Mouse (Mus musculus): ENCODE measurements around the gene Uqcc1. TPM values are rescaled to one million over a fixed set of nuclear protein-coding genes. Genes with fewer than 3 reads are reported as not detected.

Uqcc1 gene
- total RNA-seq (2021): 10 to 100 TPM; 83.7 to 84.9 TPM
- long read RNA-seq, transcript Uqcc1-204 (10 exons, 2,633 nt): major isoform, 76 of 104 reads
- long read RNA-seq, transcript Uqcc1-207 (10 exons, 2,413 nt): minor isoform, 6 of 104 reads
- long read RNA-seq, partial matches to known transcripts: 4 of 104 reads
- long read RNA-seq, other reads (novel, unspliced or antisense): 18 of 104 reads

GRCm38 (mm10) chr2:155929531-155930442, at the start of gene Uqcc1:
Gene Uqcc1, minus strand, starts transcription at chr2:155930310.
- peak; percentile 92 to 97 for DNase-seq (ENCODE audit: low spot score in 2 of 2)

GRCm38 (mm10) chr2:155979328-155979991, 49.4 kb upstream of the Uqcc1 start:
- DNase-seq (ENCODE audit: low spot score in 2 of 2): no peak

GRCm38 (mm10) chr2:155974087-155974731, 44.1 kb upstream of the Uqcc1 start:
- DNase-seq (ENCODE audit: low spot score in 2 of 2): peak in 1 of 2 experiments; percentile 56

DNA sequence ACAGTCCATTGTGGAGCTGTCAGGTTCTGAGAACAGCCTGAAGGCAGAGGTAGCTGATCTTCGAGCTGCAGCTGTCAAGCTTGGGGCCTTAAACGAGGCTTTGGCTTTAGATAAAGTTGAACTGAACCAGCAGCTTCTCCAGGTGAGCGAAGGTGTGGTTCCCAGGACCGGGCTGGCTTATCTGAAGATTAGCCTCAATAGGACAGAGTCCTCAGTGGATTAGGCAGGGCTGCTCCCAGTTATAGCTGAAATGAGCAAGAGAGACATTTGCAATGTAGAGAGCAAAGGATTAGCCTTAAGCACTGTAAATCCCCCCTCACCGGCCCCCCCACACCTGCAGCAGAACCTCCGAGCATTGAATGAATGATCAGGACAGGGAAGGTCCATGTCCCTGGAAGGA, 43.2 kb upstream of the Uqcc1 start:
- no peak for DNase-seq (ENCODE audit: low spot score in 2 of 2)

DNA sequence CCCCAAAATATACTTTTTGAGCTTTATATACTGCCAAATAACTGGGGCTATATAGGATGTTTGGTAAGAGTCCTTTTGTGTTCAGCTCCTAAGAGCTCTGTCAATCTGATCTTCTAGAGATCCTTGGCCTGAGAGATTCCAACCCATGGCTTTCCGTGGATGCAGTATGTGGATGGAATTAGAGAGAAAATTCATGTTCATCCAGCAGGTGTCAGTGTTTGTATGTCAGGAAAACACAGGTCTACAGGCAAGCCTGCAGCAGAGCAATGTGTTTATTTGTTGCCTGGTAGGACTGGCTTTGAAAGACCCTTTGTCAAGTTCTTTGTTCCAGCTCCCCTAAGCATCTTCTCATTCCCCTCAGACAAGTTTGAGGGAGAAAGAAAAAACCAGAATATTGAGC, 32.9 kb upstream of the Uqcc1 start:
- DNase-seq (ENCODE audit: low spot score in 2 of 2): peak in 1 of 2 experiments; percentile 76

- DNase-seq (ENCODE audit: low spot score in 2 of 2): no peak
Measured at GRCm38 (mm10) chr2:155961862-155962261, 31.8 kb upstream of the Uqcc1 start.

- no peak for DNase-seq (ENCODE audit: low spot score in 2 of 2)
Measured at GRCm38 (mm10) chr2:155959981-155960380, 29.9 kb upstream of the Uqcc1 start.

DNA sequence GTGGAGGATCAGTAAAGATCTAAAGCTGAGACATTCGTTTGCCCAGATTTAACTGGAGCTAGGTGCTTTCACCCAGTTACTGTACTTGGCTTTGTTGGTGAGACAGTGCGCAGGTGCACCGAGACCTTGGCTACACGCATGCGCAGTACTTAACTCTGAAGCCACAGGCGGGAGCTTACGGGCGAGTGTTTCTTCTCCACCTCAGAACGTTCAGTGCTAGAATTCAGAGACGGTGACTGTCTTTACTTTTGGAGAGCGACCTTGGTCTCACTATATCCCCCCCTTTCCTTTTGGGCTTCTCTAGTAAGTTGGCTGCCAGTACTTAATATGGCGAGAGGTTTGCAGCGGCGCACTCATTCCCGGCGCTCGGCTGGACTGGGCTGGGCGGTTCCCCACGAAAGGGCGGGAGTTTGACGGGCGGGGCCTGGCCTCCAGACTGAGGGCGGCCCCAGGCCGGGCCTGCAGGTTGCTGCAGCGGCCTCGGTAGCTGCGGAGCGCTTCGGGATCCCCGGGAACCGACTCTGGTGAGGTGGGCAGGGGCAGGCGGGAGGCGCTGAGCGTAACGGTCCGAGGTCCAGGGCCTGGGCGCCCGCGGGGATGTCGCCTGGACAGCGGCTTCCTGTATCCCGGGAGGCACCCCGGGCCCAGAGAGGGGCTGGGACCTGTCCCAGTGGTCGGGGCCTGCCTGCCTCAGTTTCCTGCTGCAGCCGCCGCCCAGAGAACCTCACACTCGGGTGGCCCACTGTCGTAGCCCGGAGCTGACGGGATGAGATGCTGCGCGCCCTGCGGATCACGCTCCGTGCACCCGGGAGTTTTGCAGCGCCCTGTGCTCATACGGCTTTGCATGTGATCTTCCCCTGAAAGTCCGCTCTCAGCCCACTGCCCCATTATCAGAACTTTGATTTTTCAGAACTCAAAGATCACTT, 26.3 kb upstream of the Uqcc1 start, which contains the start of gene Cep250:
Gene Cep250 (plus strand): TSS at position 325 of the 926 bp plus-strand sequence.
- peak; percentile 84 to 92 for DNase-seq (ENCODE audit: low spot score in 2 of 2)

DNA sequence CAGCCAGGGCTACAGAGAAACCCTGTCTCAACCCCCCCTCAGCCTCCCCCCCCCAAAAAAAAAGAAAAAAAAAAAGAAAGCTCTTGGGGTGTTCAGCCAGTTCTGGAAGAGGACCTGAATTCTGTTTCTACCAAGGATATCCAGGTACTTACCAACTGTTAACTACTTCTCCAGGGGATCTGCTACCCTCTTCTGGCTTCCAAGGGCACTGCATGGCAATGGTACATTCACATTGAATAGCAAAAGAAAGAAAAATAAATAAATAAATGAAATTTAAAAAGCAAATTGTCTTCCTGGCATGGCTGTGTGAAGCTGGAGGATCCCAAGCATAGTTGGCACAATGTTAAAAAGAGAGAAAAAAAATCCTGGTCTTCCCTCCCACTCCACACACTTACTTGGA, 21.9 kb upstream of the Uqcc1 start:
- DNase-seq (ENCODE audit: low spot score in 2 of 2): peak in 1 of 2 experiments; percentile 84

DNA sequence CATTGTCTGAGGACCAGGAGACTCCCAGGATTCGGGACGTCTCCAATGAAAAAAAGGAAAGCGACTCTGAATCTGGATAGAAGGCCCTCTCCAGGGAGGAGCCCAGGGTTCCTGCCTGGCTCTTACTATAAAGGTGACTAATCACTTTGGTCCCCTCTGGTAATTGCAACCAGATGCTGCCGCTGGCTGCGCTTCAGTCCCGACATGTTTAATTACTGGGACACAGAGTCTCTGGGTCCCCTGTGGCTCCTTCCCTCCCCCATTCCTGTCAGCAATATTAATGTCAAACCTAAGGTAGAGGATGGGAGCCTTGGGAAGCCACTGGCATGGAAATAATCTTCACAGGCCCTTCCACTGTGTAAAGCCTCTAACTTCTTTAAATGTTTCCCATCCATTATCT, 19.3 kb upstream of the Uqcc1 start:
- DNase-seq (ENCODE audit: low spot score in 2 of 2): no peak

DNA sequence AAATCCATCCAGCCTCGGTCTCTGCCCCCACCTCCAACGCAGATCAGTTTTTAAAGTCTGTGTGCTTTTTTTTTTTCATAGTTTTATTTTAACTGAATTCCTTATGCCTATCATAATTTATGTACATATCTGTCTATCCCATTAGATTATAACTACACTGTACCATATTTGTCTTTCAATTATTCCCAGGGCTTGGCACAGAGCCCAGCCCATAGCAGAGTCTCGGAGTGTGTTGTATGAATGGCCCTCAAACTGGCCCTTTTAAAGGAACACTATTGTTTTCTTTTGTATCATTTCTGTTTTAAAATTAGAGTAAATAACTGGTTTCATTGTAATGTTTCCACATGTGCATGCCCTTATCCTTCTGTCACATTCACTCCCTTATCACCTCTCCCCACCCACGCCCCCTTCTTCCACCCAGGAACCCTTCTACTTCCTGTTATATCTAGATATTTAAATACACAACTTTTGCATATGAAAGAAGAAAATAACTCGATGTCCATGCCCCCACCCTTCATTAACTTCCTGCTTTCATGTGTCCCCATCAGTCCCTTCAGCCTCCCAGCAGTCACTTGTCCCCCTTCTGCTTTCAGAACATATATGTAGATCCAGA, 17.4 kb upstream of the Uqcc1 start:
- no peak for DNase-seq (ENCODE audit: low spot score in 2 of 2)

DNA sequence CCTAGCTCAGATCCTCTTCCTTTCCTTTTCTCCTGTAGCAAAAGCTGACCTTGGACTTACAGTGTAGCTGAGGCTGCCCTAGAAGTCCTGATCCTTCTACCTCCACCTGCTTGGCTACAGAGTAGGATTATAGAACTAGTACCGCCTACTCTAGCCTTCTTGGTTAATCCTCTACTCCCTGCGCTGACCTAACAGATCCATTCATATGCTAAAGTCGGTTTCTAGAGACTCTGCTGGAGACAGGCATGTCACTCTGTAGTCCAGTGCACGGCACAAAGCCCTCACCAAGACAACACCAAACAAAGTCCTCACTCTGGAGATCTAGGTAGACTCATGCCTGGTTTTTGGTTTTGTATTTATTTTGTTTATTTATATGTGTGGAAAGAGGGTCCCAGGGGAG, 16.4 kb upstream of the Uqcc1 start:
- no peak for DNase-seq (ENCODE audit: low spot score in 2 of 2)

GRCm38 (mm10) chr2:155946069-155946468, 16.0 kb upstream of the Uqcc1 start:
- DNase-seq (ENCODE audit: low spot score in 2 of 2): peak in 1 of 2 experiments; percentile 57

DNA sequence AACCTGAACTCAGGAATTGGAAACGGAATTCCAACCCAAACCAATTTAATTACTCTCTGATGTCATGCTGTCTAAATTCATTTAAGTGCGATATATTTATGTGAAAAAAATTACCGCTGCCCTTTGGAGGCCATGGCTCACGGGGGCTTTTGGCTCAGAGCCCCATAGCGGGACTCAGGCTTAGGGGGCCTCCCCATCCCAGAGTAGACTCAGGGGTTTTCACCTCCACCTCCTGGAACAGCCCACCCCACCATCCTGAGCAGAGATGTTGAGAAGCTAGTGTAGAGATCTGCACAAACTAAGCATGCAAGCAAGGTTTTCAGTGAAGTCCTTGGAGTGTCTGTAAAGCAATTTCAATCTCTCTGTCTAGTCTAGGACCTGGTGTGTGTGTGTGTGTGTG, 15.5 kb upstream of the Uqcc1 start:
- DNase-seq (ENCODE audit: low spot score in 2 of 2): no peak

DNA sequence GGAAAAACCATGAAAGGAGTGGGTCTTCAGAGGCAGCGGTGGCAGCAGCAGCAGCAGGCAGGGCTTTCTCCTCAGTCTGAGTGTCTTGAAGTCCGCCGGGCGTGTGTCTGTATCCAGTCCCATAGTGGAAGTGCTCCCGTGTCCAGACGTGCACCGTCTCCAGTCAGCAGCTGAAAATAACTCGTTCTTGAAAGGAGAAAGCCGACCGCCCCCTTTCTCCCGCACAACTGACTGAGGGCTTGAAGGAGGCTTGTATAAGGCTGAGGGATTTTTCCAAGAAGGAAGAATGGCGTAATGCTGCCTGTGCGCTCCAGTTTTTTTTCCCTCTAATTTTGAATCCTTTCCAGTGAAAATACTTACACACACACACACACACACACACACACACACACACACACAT, 15.0 kb upstream of the Uqcc1 start, which contains the start of gene Gdf5:
Gene Gdf5 (minus strand): TSS at position 244 of the 400 bp plus-strand sequence.
- no peak for DNase-seq (ENCODE audit: low spot score in 2 of 2)

- no peak for DNase-seq (ENCODE audit: low spot score in 2 of 2)
Measured at GRCm38 (mm10) chr2:155944685-155945084, 14.6 kb upstream of the Uqcc1 start.

GRCm38 (mm10) chr2:155943463-155943862, 13.4 kb upstream of the Uqcc1 start:
- DNase-seq (ENCODE audit: low spot score in 2 of 2): no peak

DNA sequence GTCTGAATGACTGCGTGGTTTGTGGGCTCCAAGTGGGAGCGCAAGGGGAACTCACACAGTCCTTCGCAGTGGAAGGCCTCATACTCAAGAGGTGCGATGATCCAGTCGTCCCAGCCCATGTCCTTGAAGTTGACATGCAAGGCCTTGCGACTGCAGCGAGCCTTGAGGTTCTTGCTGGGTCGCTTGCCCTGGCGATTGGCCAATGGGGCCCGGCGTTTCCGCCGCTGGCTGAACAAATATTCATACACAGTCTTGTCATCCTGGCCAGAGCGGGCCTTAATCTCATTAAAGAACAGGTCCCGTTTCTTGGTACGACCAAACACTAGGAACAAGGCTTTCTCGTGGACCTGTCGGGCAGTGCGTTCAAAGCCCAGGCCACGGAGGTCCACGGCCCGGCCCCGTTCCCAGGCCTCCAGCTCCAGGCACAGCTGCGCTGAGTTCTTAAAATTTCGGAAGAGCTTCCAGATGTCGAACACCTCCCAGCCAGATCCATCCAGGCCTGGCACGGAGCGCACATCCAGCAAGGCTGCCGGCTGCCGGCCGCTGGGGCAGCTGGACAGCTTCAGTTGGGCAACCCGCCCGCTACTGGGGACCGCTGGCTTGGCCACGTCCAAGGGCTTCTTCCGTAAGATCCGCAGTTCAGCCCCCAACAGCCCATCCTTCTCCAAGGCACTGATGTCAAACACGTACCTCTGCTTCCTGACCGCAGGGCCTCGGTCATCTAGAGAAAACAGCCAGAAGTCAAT, 11.8 kb upstream of the Uqcc1 start:
- no peak for DNase-seq (ENCODE audit: low spot score in 2 of 2)

GRCm38 (mm10) chr2:155940681-155941080, 10.6 kb upstream of the Uqcc1 start, which contains the start of gene Gm15557:
Gene Gm15557, plus strand, starts transcription at chr2:155940728.
- DNase-seq (ENCODE audit: low spot score in 2 of 2): no peak
